Mouse (Mus musculus) forebrain, embryonic 15.5 days (tissue): ENCODE data around the gene Lpcat3. TPM values are rescaled to one million over a fixed set of nuclear protein-coding genes. Genes with fewer than 3 reads are reported as not detected.

Experiments
- ATAC-seq: fragments of 200-750 bp; cut with Nextera tagmentation; replicated peaks from 2 replicates; pipeline ENCODE4 v1.8.0; 2017; ENCODE audit warnings: mild to moderate bottlenecking, moderate TSS enrichment, moderate library complexity
- H3K27ac ChIP-seq: fragments of 300-500 bp; sonication (generic); replicated peaks from 2 replicates; pipeline ENCODE4 v1.5.1; 2015; ENCODE audit warnings: mild to moderate bottlenecking, inconsistent platforms
- H3K27me3 ChIP-seq: fragments of 300-500 bp; sonication (generic); 2 replicates; pipeline ENCODE4 v1.6.1; 2015; ENCODE audit warnings: inconsistent platforms
- H3K36me3 ChIP-seq: fragments of 300-500 bp; sonication (generic); 2 replicates; pipeline ENCODE4 v1.6.1; 2015; ENCODE audit warnings: mild to moderate bottlenecking, inconsistent platforms
- H3K4me1 ChIP-seq: fragments of 300-500 bp; sonication (generic); 2 replicates; pipeline ENCODE4 v1.6.1; 2015; ENCODE audit warnings: inconsistent platforms
- H3K4me2 ChIP-seq: fragments of 300-500 bp; sonication (generic); replicated peaks from 2 replicates; pipeline ENCODE4 v1.6.1; 2015; ENCODE audit warnings: mild to moderate bottlenecking, inconsistent platforms
- H3K4me3 ChIP-seq: fragments of 300-500 bp; sonication (generic); 2 replicates; pipeline ENCODE4 v1.5.1; 2015; ENCODE audit warnings: mild to moderate bottlenecking, inconsistent platforms
- H3K9ac ChIP-seq: fragments of 300-500 bp; sonication (generic); replicated peaks from 2 replicates; pipeline ENCODE4 v1.6.1; 2015; ENCODE audit warnings: mild to moderate bottlenecking, inconsistent platforms
- H3K9me3 ChIP-seq: fragments of 300-500 bp; sonication (generic); 2 replicates; pipeline ENCODE4 v1.6.1; 2016; ENCODE audit warnings: inconsistent platforms
- WGBS: fragments of 180-500 bp; shearing (Covaris S2); methylation state at CpG from one replicate; pipeline ENCODE4 v1.1.7; 2015; ENCODE audit warnings: mixed read lengths; 5-methylcytosine and 5-hydroxymethylcytosine counted together
- polyA plus RNA-seq: library from polyadenylated mRNA; unstranded; fragments of >200 nt; fragmentation: Nextera tagmentation; extraction: Ambion mirVana; gene quantifications from 2 replicates; pipeline ENCODE4 v1.2.1, GENCODE M21; 2015

Lpcat3 gene
- polyA plus RNA-seq, 1 experiment from 2014 or later, result 34.6 TPM

GRCm38 (mm10) chr6:124734417-124734816, 71.6 kb downstream of the Lpcat3 start:
- no peak overlapping the region for H3K4me3 ChIP-seq
- 92% methylated on average over 3 of the region's 3 CpGs for WGBS
- peaks cover 11% of the 10 kb centered on the region for H3K4me1 ChIP-seq
- H3K9ac ChIP-seq, result no peak overlapping the region
- ATAC-seq, result no peak
- H3K4me2 ChIP-seq, result no peak overlapping the region
- H3K36me3 ChIP-seq, result no peaks in the 10 kb centered on the region
- H3K9me3 ChIP-seq, result no peaks in the 10 kb centered on the region
- no peak overlapping the region for H3K27ac ChIP-seq
- H3K27me3 ChIP-seq, result no peaks in the 10 kb centered on the region

DNA sequence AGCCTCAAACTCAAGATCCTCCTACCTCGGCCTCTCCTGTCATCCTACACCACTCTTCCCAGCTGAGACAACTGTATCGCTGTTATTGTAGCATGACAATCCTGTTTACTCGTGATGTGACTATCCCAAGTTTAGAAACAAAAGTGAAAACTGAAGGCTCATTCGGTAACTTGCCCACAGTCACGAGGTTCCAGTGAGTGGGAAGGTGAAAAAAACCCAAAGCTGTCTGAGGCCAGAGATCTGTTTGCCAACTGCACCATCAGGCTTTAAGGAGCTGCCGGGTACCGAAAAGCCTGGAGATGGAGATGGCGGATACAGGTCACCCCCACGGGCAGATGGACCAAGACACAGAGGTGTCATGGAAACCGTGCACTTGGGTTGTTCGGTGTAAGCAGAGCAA, 74.2 kb downstream of the Lpcat3 start:
- Histone ChIP-seq H3K27me3 (no peaks in the 10 kb centered on the region), H3K36me3 (no peaks in the 10 kb centered on the region), H3K9ac (no peak overlapping the region), H3K4me3 (no peak overlapping the region), H3K4me2 (no peak overlapping the region), H3K4me1 (peaks cover 25% of the 10 kb centered on the region), H3K9me3 (no peaks in the 10 kb centered on the region), H3K27ac (no peak overlapping the region)
- WGBS, result 92% methylated on average over 11 of the region's 11 CpGs
- ATAC-seq, result no peak

DNA sequence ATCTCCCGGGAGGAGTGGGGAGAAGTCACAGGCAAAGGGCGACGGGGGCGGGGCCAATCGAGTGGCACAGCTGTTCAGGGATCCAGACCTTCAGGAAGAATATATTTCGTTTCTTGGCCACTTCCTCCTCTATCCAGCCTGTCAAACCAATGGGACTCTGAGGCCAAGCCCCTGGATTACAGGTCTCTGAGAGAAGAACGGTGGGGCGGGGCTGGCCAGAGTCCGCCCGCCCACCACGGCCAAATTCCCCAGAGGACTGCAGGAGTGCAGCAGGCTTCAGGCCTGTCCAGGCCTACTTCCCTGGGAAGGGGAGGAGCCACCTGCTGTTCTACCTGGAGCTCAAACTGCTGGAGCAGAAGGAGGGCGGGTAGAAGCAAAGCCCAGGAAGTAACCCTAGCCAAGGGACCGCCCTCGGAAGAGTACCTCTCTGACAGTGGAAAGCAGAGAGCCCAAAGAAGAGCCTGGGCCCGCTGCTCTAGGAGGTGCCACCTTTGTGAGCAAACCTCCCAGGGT, 75.7 kb downstream of the Lpcat3 start, which contains the start of gene Ptpn6:
TSS of gene Ptpn6 (minus strand) at position 204 of the 513 bp plus-strand sequence.
- Histone ChIP-seq H3K9ac (0 out of 2 replicates have a peak within 1 kb of the TSS, but pooled peaks have one; percentile 90), H3K4me2 (peak within 1 kb of the TSS; percentile 73), H3K27ac (peak within 1 kb of the TSS; percentile 98; the same call in 1 of the 2 replicates), H3K4me3 (no peak within 1 kb of the TSS), H3K9me3 (no peaks in the 10 kb centered on the region), H3K27me3 (no peaks in the 10 kb centered on the region), H3K4me1 (peaks cover 27% of the 10 kb centered on the region), H3K36me3 (peaks cover 10% of the 10 kb centered on the region; the same call in 1 of the 2 replicates)
- 32% methylated on average over 15 of the region's 15 CpGs for WGBS
- ATAC-seq, result no peak

GRCm38 (mm10) chr6:124739231-124739796, 76.5 kb downstream of the Lpcat3 start:
- ATAC-seq, result no peak
- no peaks in the 10 kb centered on the region for H3K9me3 ChIP-seq
- H3K36me3 ChIP-seq, result peaks cover 12% of the 10 kb centered on the region; the same call in 1 of the 2 replicates
- 0 out of 2 replicates have a peak overlapping the region, but pooled peaks have one; percentile 90 for H3K9ac ChIP-seq
- no peak overlapping the region for H3K4me3 ChIP-seq
- H3K27me3 ChIP-seq, result no peaks in the 10 kb centered on the region
- H3K27ac ChIP-seq, result peak overlapping the region; percentile 98
- WGBS, result 88% methylated on average over 10 of the region's 10 CpGs
- peak overlapping the region; percentile 73 for H3K4me2 ChIP-seq
- H3K4me1 ChIP-seq, result peaks cover 27% of the 10 kb centered on the region

DNA sequence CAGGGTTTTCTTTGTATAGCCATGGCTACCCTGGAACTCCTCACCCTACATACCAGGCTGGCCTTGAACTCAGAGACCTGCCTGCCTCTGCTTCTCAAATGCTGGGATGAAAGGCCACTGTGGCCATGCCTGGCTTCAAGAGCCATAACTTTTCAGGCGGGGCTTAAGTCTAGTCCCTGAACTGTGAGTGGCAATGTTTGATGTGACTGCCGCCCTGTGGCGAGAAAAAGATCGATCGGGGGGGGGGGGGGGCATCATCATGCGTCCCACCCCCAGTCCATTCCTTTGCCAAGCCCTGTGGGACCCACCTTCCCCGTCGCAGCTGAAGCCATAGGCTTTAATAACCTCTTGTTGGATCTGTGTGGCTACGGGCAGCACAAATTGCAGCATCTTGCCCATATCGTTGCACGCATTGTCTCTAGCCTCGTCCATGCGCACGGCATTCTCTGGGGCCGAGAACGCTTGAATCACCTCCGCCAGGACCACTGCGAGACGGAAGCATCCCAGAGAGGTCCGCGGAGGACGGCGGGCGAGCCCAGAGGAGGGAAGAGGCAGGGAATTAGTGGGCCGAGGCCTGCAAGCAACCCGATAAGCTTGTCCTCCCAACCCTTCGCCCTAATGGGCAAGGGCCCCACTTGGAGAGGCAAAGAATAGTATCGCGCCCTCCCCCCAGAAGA, 77.5 kb downstream of the Lpcat3 start:
- WGBS, result under 1% methylated on average over 29 of the region's 29 CpGs
- peak overlapping the region; percentile 98 for H3K27ac ChIP-seq
- H3K9me3 ChIP-seq, result no peaks in the 10 kb centered on the region
- H3K4me1 ChIP-seq, result peaks cover 32% of the 10 kb centered on the region
- H3K4me2 ChIP-seq, result peak overlapping the region; percentile 73
- H3K9ac ChIP-seq, result peak overlapping the region; percentile 90
- H3K27me3 ChIP-seq, result no peaks in the 10 kb centered on the region
- peak; percentile 24 for ATAC-seq
- peaks cover 17% of the 10 kb centered on the region; the same call in 1 of the 2 replicates for H3K36me3 ChIP-seq
- H3K4me3 ChIP-seq, result peak overlapping the region; percentile 60

DNA sequence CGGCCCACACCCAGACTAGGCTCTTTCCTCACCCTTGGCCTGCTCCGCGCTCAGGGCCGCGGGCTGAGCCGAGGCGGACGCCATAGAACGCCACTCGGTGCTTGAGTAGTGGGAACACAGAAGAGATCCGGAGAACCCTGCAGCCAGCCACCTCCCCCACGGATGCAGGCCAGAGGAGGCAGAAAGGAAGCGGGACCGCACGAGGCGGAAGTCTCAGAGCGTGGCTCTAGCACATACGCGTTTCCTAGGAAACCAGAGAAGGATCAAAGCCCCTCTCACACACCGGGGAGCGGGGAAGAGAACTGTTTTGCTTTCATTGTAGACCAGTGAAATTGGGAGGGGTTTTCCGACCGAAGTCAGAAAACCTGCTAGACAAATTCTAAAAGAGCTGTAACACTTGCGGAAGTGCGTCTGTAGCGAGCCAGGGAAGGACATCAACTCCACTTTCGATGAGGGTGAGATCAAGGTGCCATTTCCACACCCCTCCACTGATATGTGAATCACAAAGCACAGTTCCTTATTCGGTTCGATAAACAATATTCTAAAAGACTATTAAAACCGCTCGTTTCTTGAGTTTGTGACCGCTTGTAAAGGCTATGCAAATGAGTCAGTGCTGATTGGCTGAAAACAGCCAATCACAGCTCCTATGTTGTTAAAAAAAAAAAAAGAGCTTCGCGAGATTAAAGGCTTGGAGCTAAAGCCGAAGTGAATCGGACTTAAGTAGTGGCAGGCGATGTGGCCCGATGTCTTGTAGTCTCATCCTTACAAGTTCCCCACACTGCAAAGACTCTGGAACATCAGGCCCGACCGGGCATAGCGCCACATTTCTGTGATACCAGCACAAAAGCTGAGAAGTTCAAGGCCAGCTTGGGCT, 78.3 kb downstream of the Lpcat3 start, which contains the start of gene Grcc10:
TSS of gene Grcc10 (minus strand) at position 487 of the 874 bp plus-strand sequence.
- Histone ChIP-seq H3K27ac (peak within 1 kb of the TSS; percentile 98), H3K36me3 (peaks cover 17% of the 10 kb centered on the region; the same call in 1 of the 2 replicates), H3K9me3 (no peaks in the 10 kb centered on the region), H3K4me2 (peak within 1 kb of the TSS; percentile 73), H3K27me3 (no peaks in the 10 kb centered on the region), H3K9ac (peak within 1 kb of the TSS; percentile 90), H3K4me1 (peaks cover 36% of the 10 kb centered on the region), H3K4me3 (peak within 1 kb of the TSS; percentile 60)
- WGBS, result under 1% methylated on average over 41 of the region's 41 CpGs
- peak; percentile 80 for ATAC-seq

GRCm38 (mm10) chr6:124741842-124742241, 79.0 kb downstream of the Lpcat3 start:
- no peak for ATAC-seq
- Histone ChIP-seq H3K4me2 (peak overlapping the region; percentile 73), H3K4me3 (peak overlapping the region; percentile 60), H3K36me3 (peaks cover 17% of the 10 kb centered on the region; the same call in 1 of the 2 replicates), H3K9ac (peak overlapping the region; percentile 90), H3K27ac (peak overlapping the region; percentile 98), H3K9me3 (no peaks in the 10 kb centered on the region), H3K4me1 (peaks cover 44% of the 10 kb centered on the region), H3K27me3 (no peaks in the 10 kb centered on the region)
- WGBS, result 73% methylated on average over 3 of the region's 3 CpGs

DNA sequence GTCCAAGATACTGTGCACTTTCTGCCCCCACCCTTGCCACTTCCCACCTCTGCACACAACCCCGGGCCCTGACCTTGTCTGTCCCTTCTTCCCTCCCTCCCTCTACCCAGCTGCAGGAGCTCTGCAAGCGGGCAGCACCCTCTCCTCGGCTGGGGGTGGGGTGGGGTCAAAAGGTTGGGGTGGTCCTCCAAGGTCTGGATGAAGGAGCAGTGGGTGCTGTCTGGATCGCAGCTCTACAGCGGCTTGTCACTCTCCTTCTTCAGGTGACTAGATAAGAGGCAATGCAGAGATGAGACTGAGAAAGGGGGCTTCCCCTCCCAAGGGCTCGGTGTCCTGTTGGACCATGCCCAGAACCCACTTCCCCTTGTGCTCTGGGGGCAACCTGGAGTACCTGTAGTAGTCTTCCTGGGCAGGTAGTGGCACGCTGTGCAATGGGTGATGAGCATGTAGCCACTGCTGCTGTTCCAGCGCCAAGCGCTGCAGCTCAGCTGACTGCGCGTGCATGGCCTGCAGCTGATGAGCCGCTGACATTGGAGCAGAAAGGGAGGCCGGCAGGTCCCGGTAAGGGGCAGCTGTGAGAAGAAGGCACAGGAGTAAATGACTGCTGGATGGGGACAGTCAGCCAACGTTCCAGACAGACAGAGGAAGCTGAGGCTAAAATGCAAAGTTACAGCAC, 80.2 kb downstream of the Lpcat3 start:
- Histone ChIP-seq H3K4me2 (no peak overlapping the region), H3K4me3 (no peak overlapping the region), H3K4me1 (peaks cover 45% of the 10 kb centered on the region), H3K36me3 (peaks cover 27% of the 10 kb centered on the region), H3K9me3 (no peaks in the 10 kb centered on the region), H3K27ac (no peak overlapping the region), H3K27me3 (no peaks in the 10 kb centered on the region), H3K9ac (no peak overlapping the region)
- WGBS, result 89% methylated on average over 15 of the region's 15 CpGs
- no peak for ATAC-seq

DNA sequence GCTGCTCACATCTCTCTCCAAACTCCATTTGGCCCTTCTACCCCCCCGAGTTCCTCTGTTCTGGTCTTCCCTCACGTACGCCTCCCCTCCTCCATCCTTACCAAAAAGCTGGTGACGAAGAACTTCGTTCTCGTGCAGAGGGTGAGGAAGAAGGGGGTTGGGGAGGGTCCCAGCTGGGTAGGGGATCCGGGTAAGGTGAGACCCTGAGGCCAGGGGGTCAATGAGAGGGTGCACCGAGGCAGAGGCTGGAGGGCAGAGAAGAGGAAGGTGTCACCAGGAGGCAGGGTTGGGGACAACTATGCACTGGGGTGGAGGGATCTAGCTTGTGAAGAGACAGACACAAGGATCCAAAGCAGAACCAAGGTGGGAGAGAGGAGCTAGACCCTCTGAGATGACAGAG, 80.8 kb downstream of the Lpcat3 start:
- peaks cover 33% of the 10 kb centered on the region for H3K36me3 ChIP-seq
- WGBS, result 94% methylated on average over 8 of the region's 8 CpGs
- ATAC-seq, result no peak

DNA sequence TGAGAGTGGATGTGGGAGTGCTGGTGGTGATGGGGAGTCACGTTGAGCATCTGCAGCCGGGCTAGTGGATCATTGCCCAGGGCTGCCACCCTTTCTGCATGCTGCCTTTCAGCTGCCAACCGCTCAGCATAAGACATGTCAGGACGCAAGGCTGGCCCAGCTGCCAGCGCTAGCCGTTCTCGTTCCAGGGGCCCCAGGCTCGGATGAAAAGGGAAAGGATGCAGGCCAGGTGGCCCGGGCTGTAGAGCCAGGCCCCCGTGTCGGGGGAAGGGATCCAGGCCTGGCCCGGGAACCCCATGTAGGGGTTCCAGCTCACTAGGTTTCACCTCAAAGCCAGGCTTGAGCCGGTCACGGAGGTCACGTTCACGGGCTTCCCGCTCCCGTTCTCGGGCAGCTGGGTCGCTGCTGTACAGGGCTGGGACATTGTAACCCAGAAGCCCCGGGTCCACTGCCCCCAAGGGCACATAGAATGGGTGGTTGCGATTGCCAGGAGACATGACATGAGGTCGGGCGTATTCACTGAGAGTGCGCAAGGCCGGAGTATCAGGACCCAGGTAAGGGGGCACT, 82.0 kb downstream of the Lpcat3 start:
- no peak for ATAC-seq

More for the DNA sequence above, 80.8 kb downstream of the Lpcat3 start:
- Histone ChIP-seq H3K4me2 (no peak overlapping the region), H3K9me3 (no peaks in the 10 kb centered on the region), H3K27ac (no peak overlapping the region), H3K27me3 (no peaks in the 10 kb centered on the region), H3K4me3 (no peak overlapping the region), H3K9ac (no peak overlapping the region), H3K4me1 (peaks cover 42% of the 10 kb centered on the region)

More for the DNA sequence above, 82.0 kb downstream of the Lpcat3 start:
- H3K27me3 ChIP-seq, result no peaks in the 10 kb centered on the region
- H3K9me3 ChIP-seq, result no peaks in the 10 kb centered on the region
- 73% methylated on average over 26 of the region's 26 CpGs for WGBS
- H3K27ac ChIP-seq, result peak overlapping the region; percentile 91
- peak overlapping the region; percentile 48 for H3K9ac ChIP-seq
- peaks cover 32% of the 10 kb centered on the region for H3K4me1 ChIP-seq
- peak overlapping the region; percentile 57 for H3K4me3 ChIP-seq
- peaks cover 40% of the 10 kb centered on the region for H3K36me3 ChIP-seq
- peak overlapping the region; percentile 97 for H3K4me2 ChIP-seq
